Mouse (Mus musculus) heart, embryonic 14.5 days (tissue): ENCODE measurements around the gene Nfx1. TPM values are rescaled to one million over a fixed set of nuclear protein-coding genes. Genes with fewer than 3 reads are reported as not detected.

Source experiments
- ATAC-seq: fragments of 200-750 bp; cut with Nextera tagmentation; 2 replicates; pipeline ENCODE4 v1.8.0; 2017; ENCODE audit warnings: low read depth, moderate TSS enrichment; ENCODE audit not compliant: insufficient number of reproducible peaks, insufficient read depth, low FRiP score
- H3K27ac ChIP-seq, 2 experiments: fragments of 200-500 bp in 1 of 2; fragments of 300-500 bp in 1 of 2; sonication (generic) in 1 of 2; replicated peaks in 1 of 2; 2 replicates each; pipeline ENCODE4 v1.5.1; 2012 to 2014; ENCODE audit warnings: low read depth in 2 of 2, low read length in 2 of 2, control low read depth in 1 of 2, mild to moderate bottlenecking in 1 of 2, mixed read lengths in 1 of 2; ENCODE audit not compliant: control insufficient read depth in 1 of 2, insufficient read depth in 1 of 2
- H3K27me3 ChIP-seq: fragments of 300-500 bp; sonication (generic); 2 replicates; pipeline ENCODE4 v1.6.1; 2014; ENCODE audit warnings: mild to moderate bottlenecking, low read length, control low read depth; ENCODE audit not compliant: control insufficient read depth, insufficient read depth
- H3K36me3 ChIP-seq: fragments of 300-500 bp; sonication (generic); 2 replicates; pipeline ENCODE4 v1.6.1; 2014; ENCODE audit warnings: mild to moderate bottlenecking, control low read depth, low read length, mixed read lengths; ENCODE audit not compliant: control insufficient read depth, insufficient read depth
- H3K4me1 ChIP-seq, 2 experiments: fragments of 200-500 bp in 1 of 2; fragments of 300-500 bp in 1 of 2; sonication (generic) in 1 of 2; 2 replicates each; pipeline ENCODE4 v1.6.1; 2012 to 2014; ENCODE audit warnings: low read length in 2 of 2, control low read depth in 1 of 2, mixed read lengths in 1 of 2; ENCODE audit not compliant: control insufficient read depth in 2 of 2, insufficient read depth in 2 of 2
- H3K4me2 ChIP-seq: fragments of 300-500 bp; sonication (generic); 2 replicates; pipeline ENCODE4 v1.6.1; 2014; ENCODE audit warnings: mild to moderate bottlenecking, low read length
- H3K4me3 ChIP-seq, 2 experiments: fragments of 200-500 bp in 1 of 2; fragments of 300-500 bp in 1 of 2; sonication (generic) in 1 of 2; 2 replicates each; pipeline ENCODE4 v1.5.1; 2012 to 2014; ENCODE audit warnings: low read length in 2 of 2, mild to moderate bottlenecking in 2 of 2, control low read depth in 1 of 2, low read depth in 1 of 2, moderate library complexity in 1 of 2; ENCODE audit not compliant: control insufficient read depth in 1 of 2, insufficient read depth in 1 of 2
- H3K9ac ChIP-seq: fragments of 300-500 bp; sonication (generic); 2 replicates; pipeline ENCODE4 v1.6.1; 2014; ENCODE audit warnings: mild to moderate bottlenecking, low read length
- H3K9me3 ChIP-seq: fragments of 300-500 bp; sonication (generic); 2 replicates; pipeline ENCODE4 v1.6.1; 2016; ENCODE audit warnings: low read length, control low read depth; ENCODE audit not compliant: control insufficient read depth
- WGBS: fragments of 180-500 bp; shearing (Covaris S2); extraction: QIAGEN DNeasy Blood & Tissue Kit; methylation state at CpG from one replicate; pipeline ENCODE4 v1.1.7; 2014; 5-methylcytosine and 5-hydroxymethylcytosine counted together
- polyA plus RNA-seq: library from polyadenylated mRNA; unstranded; fragments of >200 nt; fragmentation: Nextera tagmentation; extraction: Ambion mirVana; gene quantifications from 2 replicates; pipeline ENCODE4 v1.2.1, GENCODE M21; 2014

Gene Nfx1
- polyA plus RNA-seq, 1 experiment from 2014 or later, result 56.1 TPM

GRCm38 (mm10) chr4:41000842-41001639, 30.3 kb downstream of the Nfx1 start:
- no peak overlapping the region for H3K4me2 ChIP-seq
- no peak overlapping the region for H3K27ac ChIP-seq
- ATAC-seq, result no peak
- WGBS, result 88% methylated on average over 9 of the region's 9 CpGs
- H3K36me3 ChIP-seq, result peaks cover 100% of the 10 kb centered on the region
- H3K27me3 ChIP-seq, result no peaks in the 10 kb centered on the region
- no peak overlapping the region for H3K9ac ChIP-seq
- no peak overlapping the region for H3K4me3 ChIP-seq
- H3K9me3 ChIP-seq, result no peaks in the 10 kb centered on the region
- no peaks in the 10 kb centered on the region for H3K4me1 ChIP-seq

- no peak overlapping the region for H3K9ac ChIP-seq
- no peaks in the 10 kb centered on the region for H3K4me1 ChIP-seq
- no peak overlapping the region for H3K4me2 ChIP-seq
- no peak overlapping the region for H3K4me3 ChIP-seq
- no peak for ATAC-seq
- no peak overlapping the region for H3K27ac ChIP-seq
- no peaks in the 10 kb centered on the region for H3K27me3 ChIP-seq
- H3K9me3 ChIP-seq, result no peaks in the 10 kb centered on the region
- peaks cover 86% of the 10 kb centered on the region for H3K36me3 ChIP-seq
- WGBS, result 64% methylated on average over 3 of the region's 3 CpGs
Observed at GRCm38 (mm10) chr4:41013351-41013750, 42.6 kb downstream of the Nfx1 start.

GRCm38 (mm10) chr4:41015798-41016197, 45.1 kb downstream of the Nfx1 start:
- H3K4me1 ChIP-seq, result no peaks in the 10 kb centered on the region
- no peak overlapping the region for H3K4me2 ChIP-seq
- no peaks in the 10 kb centered on the region for H3K9me3 ChIP-seq
- ATAC-seq, result no peak
- no peaks in the 10 kb centered on the region for H3K27me3 ChIP-seq
- H3K27ac ChIP-seq, result no peak overlapping the region
- no peak overlapping the region for H3K4me3 ChIP-seq
- H3K36me3 ChIP-seq, result peaks cover 78% of the 10 kb centered on the region
- WGBS, result 91% methylated on average over 5 of the region's 5 CpGs
- H3K9ac ChIP-seq, result no peak overlapping the region

DNA sequence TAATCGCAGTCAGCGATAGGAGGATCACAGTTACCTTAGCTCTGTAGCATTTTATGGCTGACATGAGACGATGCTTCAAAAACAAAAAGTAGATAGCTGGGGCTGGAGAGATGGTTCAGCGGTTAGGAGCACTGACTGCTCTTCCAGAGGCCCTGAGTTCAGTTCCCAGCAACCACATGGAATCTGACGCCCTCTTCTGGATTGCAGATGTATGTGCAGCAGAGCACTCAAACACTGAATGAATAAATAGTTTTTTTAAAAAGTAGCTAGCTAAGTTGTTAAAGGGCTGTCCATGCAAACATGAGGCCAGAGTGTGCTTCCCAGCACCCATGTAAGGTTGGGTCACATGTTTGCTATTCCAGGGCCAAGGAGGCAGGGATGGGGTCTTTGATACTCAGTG, 50.4 kb downstream of the Nfx1 start:
- peaks cover 76% of the 10 kb centered on the region for H3K36me3 ChIP-seq
- 86% methylated on average over 5 of the region's 5 CpGs for WGBS
- no peak overlapping the region for H3K27ac ChIP-seq
- no peak overlapping the region for H3K4me3 ChIP-seq
- no peak overlapping the region for H3K9ac ChIP-seq
- H3K4me2 ChIP-seq, result no peak overlapping the region
- H3K4me1 ChIP-seq, result no peaks in the 10 kb centered on the region
- H3K27me3 ChIP-seq, result no peaks in the 10 kb centered on the region
- no peaks in the 10 kb centered on the region for H3K9me3 ChIP-seq
- ATAC-seq, result no peak

GRCm38 (mm10) chr4:41026086-41026787, 55.5 kb downstream of the Nfx1 start:
- Histone ChIP-seq H3K27me3 (no peaks in the 10 kb centered on the region), H3K9me3 (no peaks in the 10 kb centered on the region), H3K27ac (no peak overlapping the region), H3K9ac (no peak overlapping the region; the same call in 1 of the 2 replicates), H3K4me2 (no peak overlapping the region), H3K4me3 (no peak overlapping the region), H3K4me1 (no peaks in the 10 kb centered on the region), H3K36me3 (peaks cover 53% of the 10 kb centered on the region)
- 44% methylated on average over 8 of the region's 8 CpGs for WGBS
- no peak for ATAC-seq

DNA sequence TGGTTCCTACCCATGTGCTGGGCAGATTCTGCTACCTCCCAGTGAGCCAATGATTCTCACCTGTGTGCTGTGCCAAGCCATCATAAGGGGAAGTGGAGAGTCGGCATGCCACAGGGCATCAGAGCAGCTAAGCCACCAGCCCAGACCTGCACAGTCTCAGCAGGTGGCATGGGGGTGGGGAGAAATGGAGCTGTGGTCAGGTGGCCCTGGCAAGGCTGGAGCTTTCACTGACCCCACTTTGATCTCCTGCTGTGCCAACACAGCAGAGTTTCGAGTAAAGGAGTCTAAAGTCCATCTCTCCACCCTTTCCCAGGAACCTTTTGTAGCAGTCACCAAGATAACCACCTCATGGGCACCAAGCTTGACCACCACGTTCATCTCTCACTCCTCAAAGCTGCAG, 57.2 kb downstream of the Nfx1 start:
- no peak for ATAC-seq
- WGBS, result 81% methylated on average over 3 of the region's 3 CpGs

DNA sequence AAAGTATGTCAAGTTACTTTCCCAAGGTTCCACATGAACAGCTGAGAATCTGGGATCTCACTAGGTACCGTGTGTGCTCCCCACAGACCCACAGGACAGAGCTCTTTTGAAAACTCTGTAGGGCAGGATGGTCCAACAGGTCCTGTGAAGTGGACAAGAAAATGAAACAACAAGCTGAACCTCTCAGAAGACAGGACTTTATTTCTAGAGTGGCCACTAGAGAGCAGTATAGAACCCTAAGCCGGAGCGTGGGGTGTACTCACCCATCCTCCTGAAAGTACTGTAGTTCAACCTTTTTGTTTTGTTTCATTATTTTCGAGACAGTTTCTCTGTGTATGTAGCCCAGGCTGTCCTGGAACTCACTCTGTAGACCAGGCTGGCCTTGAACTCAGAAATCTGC, 57.6 kb downstream of the Nfx1 start:
- no peak overlapping the region for H3K27ac ChIP-seq
- no peak overlapping the region for H3K4me3 ChIP-seq
- H3K4me2 ChIP-seq, result no peak overlapping the region
- H3K27me3 ChIP-seq, result no peaks in the 10 kb centered on the region
- no peak overlapping the region for H3K9ac ChIP-seq
- H3K4me1 ChIP-seq, result no peaks in the 10 kb centered on the region
- WGBS, result 88% methylated on average over 4 of the region's 4 CpGs
- no peaks in the 10 kb centered on the region for H3K9me3 ChIP-seq
- H3K36me3 ChIP-seq, result peaks cover 33% of the 10 kb centered on the region
- ATAC-seq, result no peak

More for the DNA sequence above, 57.2 kb downstream of the Nfx1 start:
- no peaks in the 10 kb centered on the region for H3K4me1 ChIP-seq
- no peaks in the 10 kb centered on the region for H3K9me3 ChIP-seq
- H3K4me2 ChIP-seq, result no peak overlapping the region
- peaks cover 37% of the 10 kb centered on the region for H3K36me3 ChIP-seq
- H3K4me3 ChIP-seq, result no peak overlapping the region
- H3K9ac ChIP-seq, result no peak overlapping the region
- no peak overlapping the region for H3K27ac ChIP-seq
- no peaks in the 10 kb centered on the region for H3K27me3 ChIP-seq
